Mouse (Mus musculus): Measurements from ENCODE around the gene Slc1a7.

The Slc1a7 gene

DNA sequence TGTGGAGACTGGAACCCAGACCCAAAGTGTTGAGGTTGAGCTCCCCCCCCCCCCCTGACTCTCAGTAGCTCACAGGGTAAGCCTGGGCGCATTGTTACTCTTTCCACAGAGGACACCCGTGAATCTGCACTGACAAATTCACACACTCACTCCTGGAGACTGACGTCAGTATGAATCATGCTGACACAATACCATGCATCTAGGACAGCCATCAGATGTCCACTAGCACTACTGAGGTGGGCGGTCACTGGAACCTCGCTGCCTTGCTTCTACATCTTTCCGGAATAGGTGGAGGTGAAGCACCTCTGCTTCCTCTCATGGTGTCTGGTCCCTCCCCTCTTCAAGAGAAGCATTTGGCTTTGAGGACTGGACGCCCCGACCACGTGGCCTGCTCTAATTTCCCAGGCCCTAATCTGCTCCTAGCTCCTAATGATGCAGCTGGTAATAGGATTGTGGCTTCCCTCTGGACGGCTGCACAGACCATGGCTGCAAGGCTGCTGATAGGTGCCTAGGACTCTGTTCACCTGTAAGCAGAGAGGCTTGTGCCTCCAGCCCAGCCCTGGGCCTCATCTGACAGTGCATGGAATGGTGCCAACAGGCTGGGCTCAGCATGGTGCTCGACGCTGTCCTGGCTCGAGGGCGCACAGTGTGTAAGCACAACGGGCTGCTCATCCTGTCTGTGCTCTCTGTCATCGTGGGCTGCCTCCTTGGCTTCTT, at the start of gene Slc1a7:
TSS of gene Slc1a7 (plus strand) at position 367 of the 717 bp plus-strand sequence.
- DNase-seq (ENCODE audit: low read depth, low spot score): no peak

DNA sequence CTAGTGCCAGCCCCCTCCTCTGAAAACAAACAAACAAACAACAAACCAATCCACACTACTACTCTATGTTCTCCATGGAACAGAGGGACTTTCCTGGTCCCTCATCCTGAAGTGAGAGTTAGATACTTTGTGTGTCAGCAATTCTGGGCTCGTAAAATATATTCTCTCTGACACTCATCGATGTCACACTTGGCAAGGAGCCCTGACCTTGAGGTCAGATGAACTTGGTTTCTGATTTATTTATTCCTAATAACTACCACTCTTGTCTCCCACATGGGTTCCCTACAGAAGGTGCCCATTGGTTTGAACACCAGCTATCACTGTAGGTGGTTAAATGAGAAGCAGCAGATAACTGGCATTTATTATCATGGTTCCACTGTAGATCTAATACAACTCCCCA, 47.8 kb upstream of the Slc1a7 start:
- DNase-seq (ENCODE audit: low read depth, low spot score): no peak

- DNase-seq (ENCODE audit: low read depth, low spot score): no peak
Observed at GRCm38 (mm10) chr4:107921152-107921695, 46.9 kb upstream of the Slc1a7 start.

DNA sequence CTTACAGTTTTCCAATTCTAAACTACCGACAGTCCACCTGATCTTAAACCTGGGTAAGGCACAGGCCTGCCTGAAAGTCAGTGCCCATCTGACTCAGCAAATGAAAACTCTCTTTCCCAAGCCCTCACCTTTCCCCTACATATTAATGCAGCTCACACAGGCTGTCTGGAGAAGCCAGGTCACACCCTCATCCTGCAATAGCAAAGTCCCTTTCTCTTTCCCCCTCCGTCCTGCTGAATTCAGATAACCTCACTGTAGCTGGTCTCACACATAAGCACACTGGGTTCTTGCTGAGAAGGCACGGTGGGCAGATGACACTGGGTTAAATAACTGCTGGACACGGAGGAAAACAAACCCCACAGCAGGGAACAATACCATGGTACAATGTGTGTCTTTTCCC, 46.2 kb upstream of the Slc1a7 start:
- no peak for DNase-seq (ENCODE audit: low read depth, low spot score)

GRCm38 (mm10) chr4:107923145-107923802, 44.9 kb upstream of the Slc1a7 start, which contains the start of gene Cpt2:
TSS of gene Cpt2 (minus strand) at chr4:107923610.
- peak; percentile 50 for DNase-seq (ENCODE audit: low read depth, low spot score)

DNA sequence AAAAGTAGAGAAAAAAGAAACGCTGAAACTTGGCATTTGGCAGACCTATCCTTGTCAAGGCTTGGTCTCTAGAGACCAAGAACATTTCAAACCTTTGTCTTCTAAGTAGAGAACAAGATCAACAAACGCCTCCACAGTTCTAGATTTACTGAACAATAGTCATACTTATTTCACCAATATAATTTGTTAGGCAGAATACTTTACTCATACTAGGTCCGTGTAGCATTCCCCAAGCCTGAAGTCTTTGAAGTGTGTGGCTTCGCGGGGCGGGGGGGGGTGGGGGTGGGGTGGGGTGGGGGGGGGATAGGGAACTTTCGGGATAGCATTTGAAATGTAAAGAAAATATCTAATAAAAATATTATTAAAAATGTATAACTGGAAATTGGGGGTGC, 44.3 kb upstream of the Slc1a7 start:
- DNase-seq (ENCODE audit: low read depth, low spot score): no peak

GRCm38 (mm10) chr4:107928269-107928668, 39.9 kb upstream of the Slc1a7 start:
- DNase-seq (ENCODE audit: low read depth, low spot score): no peak

DNA sequence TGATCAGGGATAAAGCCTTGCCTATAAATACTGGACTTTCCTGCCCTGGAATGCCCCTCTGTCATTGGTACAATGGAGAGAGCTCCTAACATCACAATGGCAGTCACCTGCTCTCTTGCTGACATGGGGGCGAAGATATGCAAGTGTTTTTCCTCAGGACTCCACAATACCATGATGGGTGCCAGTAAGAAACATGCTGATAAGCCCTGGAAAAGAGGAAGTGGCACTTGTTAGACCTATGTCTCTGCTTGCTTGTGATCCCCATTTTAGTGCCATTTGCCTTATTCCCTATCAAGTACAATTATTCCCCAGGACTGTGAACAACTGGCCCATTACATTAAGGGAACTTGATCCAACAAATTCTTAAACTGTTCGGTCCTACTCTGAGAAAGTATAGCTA, 39.4 kb upstream of the Slc1a7 start:
- no peak for DNase-seq (ENCODE audit: low read depth, low spot score)

GRCm38 (mm10) chr4:107931453-107931852, 36.7 kb upstream of the Slc1a7 start:
- no peak for DNase-seq (ENCODE audit: low read depth, low spot score)

- no peak for DNase-seq (ENCODE audit: low read depth, low spot score)
Observed at GRCm38 (mm10) chr4:107933239-107933638, 34.9 kb upstream of the Slc1a7 start.

- no peak for DNase-seq (ENCODE audit: low read depth, low spot score)
Observed at GRCm38 (mm10) chr4:107935254-107935653, 32.9 kb upstream of the Slc1a7 start.

DNA sequence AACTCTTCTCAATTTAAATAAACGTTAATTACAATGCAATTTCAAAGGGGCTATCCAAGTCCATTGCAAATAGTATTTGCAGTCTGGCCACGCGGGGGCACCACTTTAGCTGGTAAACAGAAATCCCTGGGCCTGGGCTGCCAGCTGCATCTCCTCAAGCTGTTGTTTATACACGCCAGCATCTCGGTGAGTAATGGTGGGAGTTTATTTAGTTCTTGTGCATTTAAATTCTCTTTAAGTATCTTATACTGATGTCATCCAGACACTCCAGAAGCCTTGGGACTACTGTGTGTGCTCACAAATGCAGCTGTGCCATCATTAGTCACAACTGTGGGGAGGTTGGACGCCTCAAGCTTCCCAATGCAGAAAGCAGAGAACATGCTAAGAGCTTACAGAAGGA, 30.8 kb upstream of the Slc1a7 start:
- peak; percentile 60 for DNase-seq (ENCODE audit: low read depth, low spot score)

GRCm38 (mm10) chr4:107938124-107938523, 30.0 kb upstream of the Slc1a7 start:
- no peak for DNase-seq (ENCODE audit: low read depth, low spot score)

DNA sequence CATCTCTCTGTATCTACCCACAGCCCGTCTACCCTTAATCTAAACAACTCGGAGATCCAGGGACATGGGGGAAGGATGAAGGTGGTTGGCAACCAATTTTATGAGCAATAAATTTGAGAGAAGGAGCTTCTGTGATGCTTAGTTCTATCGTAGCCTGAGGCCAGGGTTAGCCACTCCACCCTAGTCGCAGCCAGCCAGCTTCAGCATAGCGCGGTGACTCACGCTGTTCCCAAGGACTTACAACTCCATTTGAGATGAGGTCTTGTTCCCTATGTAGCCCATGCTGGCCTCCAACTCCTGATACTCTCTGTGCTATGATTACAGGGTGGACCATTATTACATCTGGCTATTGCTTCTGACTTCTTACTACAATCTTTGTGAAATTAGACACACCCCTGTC, 25.4 kb upstream of the Slc1a7 start:
- DNase-seq (ENCODE audit: low read depth, low spot score): no peak

DNA sequence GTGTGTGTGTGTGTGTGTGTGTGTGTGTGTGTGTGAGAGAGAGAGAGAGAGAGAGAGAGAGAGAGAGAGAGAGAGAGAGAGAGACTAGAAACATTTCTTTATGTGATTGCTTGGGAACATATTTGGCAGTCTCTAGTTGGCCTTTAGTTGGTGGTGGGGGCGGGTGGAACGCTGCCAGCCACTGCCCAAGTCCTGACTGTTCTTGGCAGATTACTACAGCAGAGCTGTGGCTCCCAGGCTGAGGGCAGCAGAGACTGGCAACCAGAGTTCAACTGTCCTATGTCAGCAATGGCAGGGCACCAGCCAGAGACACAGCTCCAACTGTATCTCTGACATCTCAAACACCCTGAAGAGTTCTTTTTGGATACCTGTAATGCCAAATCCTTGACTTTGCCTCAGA, 24.0 kb upstream of the Slc1a7 start:
- no peak for DNase-seq (ENCODE audit: low read depth, low spot score)

GRCm38 (mm10) chr4:107949918-107950317, 18.2 kb upstream of the Slc1a7 start:
- no peak for DNase-seq (ENCODE audit: low read depth, low spot score)

- no peak for DNase-seq (ENCODE audit: low read depth, low spot score)
Observed at GRCm38 (mm10) chr4:107952845-107953244, 15.3 kb upstream of the Slc1a7 start.

DNA sequence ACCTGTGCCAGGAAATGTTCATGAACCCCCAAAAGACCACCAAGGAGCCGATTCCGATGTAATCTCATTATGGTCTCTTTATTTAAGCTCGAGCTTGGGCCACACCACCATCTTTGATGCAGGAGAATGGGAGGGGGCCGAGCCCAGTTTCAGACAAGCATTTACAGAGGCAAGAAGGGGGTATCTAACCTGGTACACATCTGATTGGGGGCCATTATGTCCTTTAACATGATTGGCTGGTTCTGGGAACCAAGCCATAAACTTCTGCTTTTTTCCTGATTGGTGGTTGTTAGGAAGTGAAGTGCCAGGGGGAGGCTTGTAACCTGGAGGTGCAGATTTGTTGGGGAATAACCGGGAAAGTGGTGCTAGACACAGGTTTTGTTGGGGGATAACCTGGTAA, 12.4 kb upstream of the Slc1a7 start:
- no peak for DNase-seq (ENCODE audit: low read depth, low spot score)

DNA sequence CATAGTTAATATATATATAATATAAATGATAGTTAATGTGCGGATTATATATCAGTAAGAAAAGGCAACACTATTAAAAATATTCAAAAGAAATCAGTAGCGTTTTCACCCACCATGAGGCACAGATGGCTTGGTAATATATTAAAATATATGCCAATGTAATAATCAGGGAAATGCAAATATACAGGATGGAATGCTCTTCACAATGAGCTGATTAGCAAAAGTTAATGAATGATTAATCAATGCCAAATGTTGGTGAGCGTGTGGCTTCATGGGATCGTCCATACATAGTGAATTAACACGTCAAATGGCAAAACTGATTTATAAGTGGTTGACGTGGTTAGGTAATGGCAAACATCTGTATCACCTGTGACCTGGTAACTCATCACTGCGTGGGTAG, 9.6 kb upstream of the Slc1a7 start:
- DNase-seq (ENCODE audit: low read depth, low spot score): no peak

DNA sequence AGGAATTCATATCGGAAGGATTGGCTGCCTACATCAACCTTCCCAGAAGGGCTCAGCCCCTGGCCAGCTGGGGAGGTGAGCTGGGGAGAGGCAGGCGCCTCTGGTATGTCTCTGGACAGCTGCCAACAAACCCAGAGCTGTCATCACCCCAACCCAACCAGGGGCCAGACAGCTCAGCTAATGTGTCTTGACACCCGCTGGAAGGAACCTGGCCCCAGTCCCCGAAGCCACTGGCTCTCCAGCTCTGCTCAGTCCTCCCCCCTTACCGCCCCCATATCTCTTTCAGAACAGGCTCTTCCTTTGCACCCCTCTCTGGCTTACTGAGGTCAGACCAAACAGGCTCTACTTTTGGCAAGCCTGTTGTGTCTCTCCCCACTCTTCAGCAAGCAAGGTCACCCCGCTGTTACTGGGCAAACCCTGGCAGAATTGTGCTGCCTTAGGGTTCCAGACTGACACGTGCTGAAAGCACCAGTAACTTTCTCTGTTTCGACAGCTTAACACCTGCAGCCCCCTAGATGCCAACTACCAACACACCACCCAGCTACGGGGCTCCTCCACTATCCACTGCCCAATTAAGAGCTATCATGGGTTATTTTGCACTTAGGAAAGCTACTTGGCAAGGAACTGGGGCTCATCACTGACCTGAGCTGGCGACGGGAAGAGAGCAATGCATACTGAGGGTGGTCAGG, 5.9 kb upstream of the Slc1a7 start:
- DNase-seq (ENCODE audit: low read depth, low spot score): no peak

- DNase-seq (ENCODE audit: low read depth, low spot score): no peak
Observed at GRCm38 (mm10) chr4:107962792-107963191, 5.3 kb upstream of the Slc1a7 start.

DNA sequence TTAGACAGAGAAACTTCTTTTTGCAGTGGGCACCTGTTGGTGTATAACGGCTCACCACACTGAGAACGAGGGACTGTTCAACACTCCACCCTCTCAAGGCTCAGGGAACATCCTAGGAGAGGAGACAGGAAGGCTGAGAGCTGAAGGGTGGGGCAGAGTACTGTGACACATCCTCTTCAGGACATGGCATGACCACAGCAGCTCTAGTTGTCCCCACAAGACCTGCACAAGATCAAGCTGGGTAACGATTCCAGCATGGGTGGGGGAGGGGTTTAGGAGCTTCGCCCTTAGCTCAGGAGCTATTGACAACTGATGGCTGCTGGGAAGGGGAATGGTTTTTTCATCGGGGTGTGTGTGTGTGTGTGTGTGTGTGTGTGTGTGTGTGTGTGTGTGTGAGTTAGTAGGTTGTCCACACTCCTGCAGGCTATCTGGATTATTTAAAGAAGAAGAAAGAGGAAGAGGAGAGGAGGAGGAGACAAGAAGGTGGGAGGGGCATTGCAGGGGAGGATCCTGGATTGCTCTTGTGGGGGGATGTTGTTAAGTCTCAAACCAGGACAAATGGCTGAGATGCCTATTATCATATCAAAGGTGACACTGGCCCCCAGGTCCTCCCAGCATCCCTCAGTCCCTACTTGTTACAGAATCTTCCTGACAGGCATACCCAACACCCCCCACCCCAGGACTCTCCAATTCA, 1.6 kb upstream of the Slc1a7 start:
- no peak for DNase-seq (ENCODE audit: low read depth, low spot score)
